Mouse (Mus musculus): Measurements from ENCODE around the gene Pfdn5. TPM values are rescaled to one million over a fixed set of nuclear protein-coding genes. Genes with fewer than 3 reads are reported as not detected.

Pfdn5 gene
- total and polyA plus RNA-seq, 3 experiments, result 302 to 7,439 (median 465) TPM

GRCm38 (mm10) chr15:102339612-102340011 lies 13.7 kb downstream of the Pfdn5 start:
- no peaks in the 10 kb centered on the region for H3K27me3 ChIP-seq (ENCODE audit: control insufficient read depth in 1 of 2, insufficient read depth in 2 of 2, low read length in 2 of 2)
- no peaks in the 10 kb centered on the region for H3K4me1 ChIP-seq (ENCODE audit: control insufficient read depth in 1 of 2, insufficient read depth in 2 of 2, low read length in 2 of 2)
- no peak overlapping the region for H3K27ac ChIP-seq (ENCODE audit: control insufficient read depth, low read depth, low read length)
- H3K79me2 ChIP-seq (ENCODE audit: control insufficient read depth, insufficient read depth, low read length, poor library complexity), result no peaks in the 10 kb centered on the region
- no peak overlapping the region for H3K4me3 ChIP-seq (ENCODE audit: control insufficient read depth in 1 of 2, insufficient read depth in 1 of 2, low read depth in 2 of 2, low read length in 2 of 2)
- no peaks in the 10 kb centered on the region for H3K9me3 ChIP-seq (replicated peaks; ENCODE audit: insufficient read depth, low read length)
- TF ChIP-seq ZC3H11A (IDR thresholded peaks at IDR 0.05; ENCODE audit: low read depth, low read length) (no peak), POLR2A (IDR thresholded peaks at IDR 0.05; ENCODE audit: control insufficient read depth in 1 of 2, insufficient read depth in 1 of 2, low read depth in 1 of 2, low read length in 2 of 2, poor library complexity in 1 of 2) (0 out of 4 replicates have a peak, but pooled peaks of 1 of the 2 experiments have one; percentile 13), ZMIZ1 (IDR thresholded peaks at IDR 0.05; ENCODE audit: low read depth, low read length) (no peak), ZNF384 (IDR thresholded peaks at IDR 0.05; ENCODE audit: low read depth, low read length) (no peak), MXI1 (IDR thresholded peaks at IDR 0.05; ENCODE audit: low read depth, low read length) (no peak), SMC3 (IDR thresholded peaks at IDR 0.05; ENCODE audit: low read depth, low read length) (no peak)
- peaks cover 0 to 11% of the 10 kb centered on the region in 2 experiments; a peak in 2 of 4 replicates for H3K36me3 ChIP-seq (ENCODE audit: control insufficient read depth in 1 of 2, insufficient read depth in 2 of 2, low read length in 2 of 2)
- DNase-seq (ENCODE audit: low read depth, low spot score), result no peak
- no peak overlapping the region for H3K9ac ChIP-seq (ENCODE audit: control insufficient read depth, low read depth, low read length, poor library complexity, severe bottlenecking)

- peaks cover 0 to 11% of the 10 kb centered on the region in 2 experiments; a peak in 2 of 4 replicates for H3K36me3 ChIP-seq (ENCODE audit: control insufficient read depth in 1 of 2, insufficient read depth in 2 of 2, low read length in 2 of 2)
- peak; percentile 89 for DNase-seq (ENCODE audit: low read depth, low spot score)
- TF ChIP-seq POLR2AphosphoS5 (IDR thresholded peaks at IDR 0.05; ENCODE audit: borderline replicate concordance, low read depth, low read length), result no peak
- no peak for TF ChIP-seq ZMIZ1 (IDR thresholded peaks at IDR 0.05; ENCODE audit: low read depth, low read length)
- TF ChIP-seq UBTF (IDR thresholded peaks at IDR 0.05; ENCODE audit: borderline replicate concordance, insufficient read depth, low read depth, low read length), result no peak
- TF ChIP-seq NRF1 (IDR thresholded peaks at IDR 0.05; ENCODE audit: insufficient read depth, low read depth, low read length, poor library complexity, severe bottlenecking), result no peak
- no peak for TF ChIP-seq GABPA (IDR thresholded peaks at IDR 0.05; ENCODE audit: low read depth, low read length)
- TF ChIP-seq GATA1 (IDR thresholded peaks at IDR 0.05; ENCODE audit: low read depth, low read length), result no peak
- no peak for TF ChIP-seq KAT2A (conservative IDR thresholded peaks at IDR 0.05; ENCODE audit: low read depth, low read length)
- TF ChIP-seq SIN3A (IDR thresholded peaks at IDR 0.05; ENCODE audit: low read length), result peak; percentile 56
- TF ChIP-seq TAL1 (IDR thresholded peaks at IDR 0.05; ENCODE audit: low read length), result no peak
- peak; percentile 51 for TF ChIP-seq ZC3H11A (IDR thresholded peaks at IDR 0.05; ENCODE audit: low read depth, low read length)
- no peak for TF ChIP-seq TBP (IDR thresholded peaks at IDR 0.05; ENCODE audit: low read depth, low read length)
- TF ChIP-seq ELF1 (IDR thresholded peaks at IDR 0.05; ENCODE audit: low read depth, low read length), result 0 out of 2 replicates have a peak, but pooled peaks have one; percentile 24
- TF ChIP-seq ZKSCAN1 (IDR thresholded peaks at IDR 0.05; ENCODE audit: low read depth, low read length), result no peak
- TF ChIP-seq MAX (IDR thresholded peaks at IDR 0.05; ENCODE audit: low read length), result peak; percentile 56; the same call in 1 of the 2 replicates
- TF ChIP-seq EP300 (IDR thresholded peaks at IDR 0.05; ENCODE audit: low read depth in 1 of 2, low read length in 2 of 2), result no peak
- TF ChIP-seq RCOR1 (IDR thresholded peaks at IDR 0.05; ENCODE audit: low read depth, low read length), result no peak
- TF ChIP-seq MYC (IDR thresholded peaks at IDR 0.05; ENCODE audit: low read depth, low read length), result peak; percentile 44; the same call in 1 of the 2 replicates
- no peak for TF ChIP-seq USF1 (IDR thresholded peaks at IDR 0.05; ENCODE audit: low read depth, low read length)
- TF ChIP-seq TCF12 (IDR thresholded peaks at IDR 0.05; ENCODE audit: low read depth, low read length), result 0 out of 2 replicates have a peak, but pooled peaks have one; percentile 12
- TF ChIP-seq JUND (IDR thresholded peaks at IDR 0.05; ENCODE audit: low read depth, low read length), result no peak
- no peak for TF ChIP-seq HCFC1 (IDR thresholded peaks at IDR 0.05; ENCODE audit: low read depth, low read length)
- TF ChIP-seq CHD1 (IDR thresholded peaks at IDR 0.05; ENCODE audit: low read depth, low read length), result no peak
- 0 out of 2 replicates have a peak, but pooled peaks have one; percentile 17 for TF ChIP-seq ZNF384 (IDR thresholded peaks at IDR 0.05; ENCODE audit: low read depth, low read length)
- TF ChIP-seq MXI1 (IDR thresholded peaks at IDR 0.05; ENCODE audit: low read depth, low read length), result peak; percentile 47; the same call in 1 of the 2 replicates
- TF ChIP-seq BHLHE40 (IDR thresholded peaks at IDR 0.05; ENCODE audit: borderline replicate concordance, low read depth, low read length), result 0 out of 2 replicates have a peak, but pooled peaks have one; percentile 25
- TF ChIP-seq POLR2A (IDR thresholded peaks at IDR 0.05; ENCODE audit: control insufficient read depth in 1 of 2, insufficient read depth in 1 of 2, low read depth in 1 of 2, low read length in 2 of 2, poor library complexity in 1 of 2), result no peak
- TF ChIP-seq MYB (IDR thresholded peaks at IDR 0.05; ENCODE audit: low read depth, low read length), result no peak
- no peak for TF ChIP-seq POLR2AphosphoS2 (IDR thresholded peaks at IDR 0.05; ENCODE audit: low read length)
- TF ChIP-seq MAFK (IDR thresholded peaks at IDR 0.05; ENCODE audit: borderline replicate concordance, low read depth, low read length), result no peak
- TF ChIP-seq CTCF (IDR thresholded peaks at IDR 0.05 in 2 of 3, conservative IDR thresholded peaks at IDR 0.05 in 1 of 3; ENCODE audit: control insufficient read depth in 1 of 3, insufficient read depth in 1 of 3, low read depth in 2 of 3, low read length in 3 of 3, poor library complexity in 1 of 3, severe bottlenecking in 1 of 3), result peak; percentile 70 to 90 (median 80)
Observed at GRCm38 (mm10) chr15:102341580-102341979, 15.7 kb downstream of the Pfdn5 start.

More at GRCm38 (mm10) chr15:102341580-102341979, 15.7 kb downstream of the Pfdn5 start:
- no peaks in the 10 kb centered on the region for H3K27me3 ChIP-seq (ENCODE audit: control insufficient read depth in 1 of 2, insufficient read depth in 2 of 2, low read length in 2 of 2)
- no peak overlapping the region for H3K9ac ChIP-seq (ENCODE audit: control insufficient read depth, low read depth, low read length, poor library complexity, severe bottlenecking)
- H3K79me2 ChIP-seq (ENCODE audit: control insufficient read depth, insufficient read depth, low read length, poor library complexity), result no peaks in the 10 kb centered on the region
- H3K9me3 ChIP-seq (replicated peaks; ENCODE audit: insufficient read depth, low read length), result no peaks in the 10 kb centered on the region
- no peak overlapping the region for H3K4me3 ChIP-seq (ENCODE audit: control insufficient read depth in 1 of 2, insufficient read depth in 1 of 2, low read depth in 2 of 2, low read length in 2 of 2)
- H3K4me1 ChIP-seq (ENCODE audit: control insufficient read depth in 1 of 2, insufficient read depth in 2 of 2, low read length in 2 of 2), result no peaks in the 10 kb centered on the region
- H3K27ac ChIP-seq (ENCODE audit: control insufficient read depth, low read depth, low read length), result no peak overlapping the region

Measured in MEL (cell line).